Mouse (Mus musculus) C2C12 (cell line): ENCODE results near the gene Slc48a1. TPM values are rescaled to one million over a fixed set of nuclear protein-coding genes. Genes with fewer than 3 reads are reported as not detected.

Experiments used
- H3K27me3 ChIP-seq: one replicate; pipeline ENCODE4 v1.6.1; 2011; ENCODE audit not compliant: control insufficient read depth, insufficient read depth, insufficient read length
- H3K36me3 ChIP-seq: one replicate; pipeline ENCODE4 v1.6.1; 2011; ENCODE audit not compliant: control insufficient read depth, insufficient read depth
- H3K4me3 ChIP-seq: one replicate; pipeline ENCODE4 v1.5.1; 2011; ENCODE audit warnings: mild to moderate bottlenecking, control low read depth; ENCODE audit not compliant: poor library complexity, insufficient read depth, severe bottlenecking
- H3K79me2 ChIP-seq: one replicate; pipeline ENCODE4 v1.6.1; 2011; ENCODE audit not compliant: control insufficient read depth, insufficient read depth
- H3K79me3 ChIP-seq: one replicate; pipeline ENCODE4 v1.6.1; 2011; ENCODE audit warnings: low read depth, control low read depth
- H3ac ChIP-seq: one replicate; pipeline ENCODE3; 2011; ENCODE audit warnings: low read depth; ENCODE audit not compliant: control insufficient read depth, insufficient read length
- CEBPB ChIP-seq: IDR thresholded peaks from one replicate; pipeline ENCODE4 v1.6.1; 2011; ENCODE audit warnings: low read depth, mild to moderate bottlenecking, control low read depth, moderate library complexity
- CTCF ChIP-seq: IDR thresholded peaks from one replicate; pipeline ENCODE4 v1.5.1; 2011; ENCODE audit not compliant: control insufficient read depth, insufficient read depth, insufficient read length
- FOSL1 ChIP-seq: IDR thresholded peaks from one replicate; pipeline ENCODE4 v1.8.0; 2011; ENCODE audit warnings: mild to moderate bottlenecking, low read length; ENCODE audit not compliant: poor library complexity, insufficient read depth, severe bottlenecking
- MAX ChIP-seq: IDR thresholded peaks from one replicate; pipeline ENCODE4 v1.6.1; 2011; ENCODE audit warnings: mild to moderate bottlenecking, control low read depth
- MYOD1 ChIP-seq: IDR thresholded peaks from one replicate; pipeline ENCODE4 v1.6.1; 2011; ENCODE audit warnings: low read depth; ENCODE audit not compliant: control insufficient read depth, insufficient read length
- MYOG ChIP-seq: IDR thresholded peaks from one replicate; pipeline ENCODE4 v1.6.1; 2011; ENCODE audit not compliant: control insufficient read depth, insufficient read length; ENCODE audit errors: extremely low read depth
- USF1 ChIP-seq: IDR thresholded peaks from one replicate; pipeline ENCODE4 v1.6.1; 2011; ENCODE audit warnings: low read depth, mild to moderate bottlenecking, control low read depth, moderate library complexity
- polyA plus RNA-seq: library from polyadenylated mRNA; unstranded; fragments of >200 nt; fragmentation: generic; extraction: Trizol; gene quantifications from one replicate; pipeline ENCODE4 v1.2.1, GENCODE M21; 2012; ENCODE audit warnings: missing spikeins

Gene Slc48a1
- polyA plus RNA-seq, 1 experiment = 148 TPM

- Histone ChIP-seq H3K27me3 (no peaks in the 10 kb centered on the region), H3K36me3 (peaks cover 13% of the 10 kb centered on the region), H3K79me3 (peaks cover 45% of the 10 kb centered on the region), H3K4me3 (peak overlapping the region; percentile 79), H3ac (peak overlapping the region; percentile 93), H3K79me2 (peaks cover 56% of the 10 kb centered on the region)
- no peak for TF ChIP-seq MYOD1
- TF ChIP-seq CEBPB = no peak
- no peak for TF ChIP-seq USF1
- TF ChIP-seq CTCF = peak; percentile 22
Observed at GRCm38 (mm10) chr15:97831242-97831986, 53.1 kb downstream of the Slc48a1 start.

DNA sequence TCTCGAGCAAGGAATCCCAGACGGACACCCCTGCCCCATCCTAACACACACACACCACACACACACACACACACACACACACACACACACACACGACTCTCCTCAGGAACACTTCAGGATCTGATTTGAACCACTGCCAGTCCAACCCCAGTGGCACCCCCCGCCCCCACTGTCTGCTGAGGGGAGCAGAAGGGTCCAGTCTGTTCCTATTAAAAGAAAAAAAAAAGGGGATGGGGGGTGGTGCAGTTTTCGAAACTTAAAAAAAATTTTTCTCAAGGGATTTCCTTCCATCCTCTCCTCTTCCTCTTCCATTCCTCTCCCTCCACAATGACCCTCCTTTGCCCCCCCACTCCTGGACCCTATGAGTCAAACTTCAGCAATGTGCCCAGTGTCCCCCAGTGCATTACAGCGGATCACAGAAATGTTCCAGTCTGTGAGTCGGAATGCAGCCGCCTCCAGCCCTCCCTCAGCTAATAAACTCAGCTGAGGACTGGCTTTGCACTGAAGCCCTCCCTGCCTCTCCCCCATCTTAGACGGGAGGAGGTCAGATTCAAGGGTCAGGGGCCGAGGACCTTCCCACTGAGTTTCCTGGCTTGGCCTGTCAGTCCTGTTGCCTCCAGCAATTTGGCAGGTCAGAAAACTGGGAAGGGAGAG, 53.8 kb downstream of the Slc48a1 start:
- Histone ChIP-seq H3K4me3 (peak overlapping the region; percentile 79), H3K79me2 (peaks cover 49% of the 10 kb centered on the region), H3K27me3 (no peaks in the 10 kb centered on the region), H3K36me3 (peaks cover 8% of the 10 kb centered on the region), H3ac (peak overlapping the region; percentile 89), H3K79me3 (peaks cover 38% of the 10 kb centered on the region)
- TF ChIP-seq MAX (peak; percentile 63), CEBPB (no peak)

DNA sequence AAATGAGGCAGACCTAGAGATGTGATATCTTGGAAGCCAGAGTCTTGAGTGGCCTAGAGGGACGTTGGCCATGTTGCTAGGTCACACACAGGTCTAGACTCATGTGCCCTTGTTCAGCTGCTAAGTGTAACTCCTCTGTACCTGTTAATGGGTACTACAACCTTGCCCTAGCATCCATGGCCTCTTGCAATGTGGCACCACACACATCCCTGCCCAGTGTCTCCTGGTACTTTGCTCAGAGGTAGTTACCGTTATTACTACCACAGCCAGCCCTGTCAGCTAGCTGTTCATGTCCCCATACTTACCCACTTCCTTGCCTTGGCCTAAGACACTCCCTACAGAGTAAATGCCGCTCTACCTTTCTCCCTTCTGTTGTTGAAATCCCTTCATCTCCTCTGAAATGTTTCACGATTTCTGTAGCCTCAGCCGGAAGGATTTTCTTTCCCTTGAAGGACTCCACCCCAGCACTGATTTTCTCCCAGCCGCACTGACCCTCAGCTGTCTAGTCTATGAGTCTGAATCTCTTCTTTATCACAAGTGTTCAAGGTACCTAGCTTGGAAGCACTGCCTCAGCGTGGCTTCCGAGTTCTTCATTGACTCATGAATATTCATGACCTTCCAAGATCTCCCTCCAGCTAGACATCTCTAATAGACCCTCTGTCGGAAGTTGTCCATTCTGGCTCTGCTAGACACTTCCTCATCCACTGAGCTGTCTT, 54.6 kb downstream of the Slc48a1 start:
- H3K27me3 ChIP-seq = no peaks in the 10 kb centered on the region
- H3ac ChIP-seq = no peak overlapping the region
- H3K36me3 ChIP-seq = peaks cover 8% of the 10 kb centered on the region
- H3K79me3 ChIP-seq = peaks cover 31% of the 10 kb centered on the region
- no peak overlapping the region for H3K4me3 ChIP-seq
- peaks cover 41% of the 10 kb centered on the region for H3K79me2 ChIP-seq
- TF ChIP-seq MYOG (no peak), MYOD1 (no peak)

- no peaks in the 10 kb centered on the region for H3K27me3 ChIP-seq
- TF ChIP-seq USF1 (no peak), CTCF (no peak), FOSL1 (no peak), CEBPB (no peak), MAX (no peak), MYOD1 (no peak), MYOG (no peak)
- peaks cover 2% of the 10 kb centered on the region for H3K79me3 ChIP-seq
- H3ac ChIP-seq = no peak overlapping the region
- H3K36me3 ChIP-seq = no peaks in the 10 kb centered on the region
- H3K79me2 ChIP-seq = peaks cover 7% of the 10 kb centered on the region
- no peak overlapping the region for H3K4me3 ChIP-seq
Observed at GRCm38 (mm10) chr15:97836153-97836893, 58.0 kb downstream of the Slc48a1 start.

DNA sequence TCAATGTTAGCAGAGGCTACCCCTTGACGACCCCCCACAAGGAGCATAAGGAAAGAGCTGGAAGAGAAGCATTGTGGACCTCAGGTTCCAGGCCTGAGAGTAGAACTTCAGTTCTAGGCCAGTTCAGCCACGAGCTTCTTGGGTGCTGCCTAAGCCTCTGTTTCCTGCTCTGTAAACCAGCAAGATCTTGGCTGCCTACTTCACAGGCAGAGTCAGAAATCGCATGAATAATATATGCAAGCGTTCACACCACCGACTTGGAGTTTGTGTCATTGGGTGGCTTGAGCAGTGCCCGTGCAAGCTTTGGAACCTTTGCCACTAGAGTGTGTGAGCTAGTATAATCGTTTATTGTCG, 58.6 kb downstream of the Slc48a1 start:
- no peak for TF ChIP-seq MYOG
- TF ChIP-seq USF1 = no peak
- TF ChIP-seq MAX = no peak
- no peak for TF ChIP-seq CEBPB
- TF ChIP-seq MYOD1 = no peak
- no peak for TF ChIP-seq CTCF
- TF ChIP-seq FOSL1 = no peak
- no peak overlapping the region for H3ac ChIP-seq
- no peaks in the 10 kb centered on the region for H3K36me3 ChIP-seq
- peaks cover 2% of the 10 kb centered on the region for H3K79me2 ChIP-seq
- no peaks in the 10 kb centered on the region for H3K27me3 ChIP-seq
- no peaks in the 10 kb centered on the region for H3K79me3 ChIP-seq
- no peak overlapping the region for H3K4me3 ChIP-seq
